25 mouse cellular contexts compared by ENCODE assay signal in genomic region chrX:35904352-35904751, GRCm38 (mm10). TPM values are rescaled to one million over a fixed set of nuclear protein-coding genes. Genes with fewer than 3 reads are reported as not detected.
DNase-seq lines count a peak whose midpoint lies in the region; ATAC-seq and TF ChIP-seq lines count a peak whose summit lies in the region.
"Had no signal": no experiment of that assay in that cellular context is flagged by ENCODE, and none has a peak within 500 bp of the region (broad histone marks: within the 10 kb centered on the region; RNA-seq: fewer than 3 reads in every experiment).

No protein-coding gene starts in this region.

- H3K4me1 ChIP-seq in heart, embryonic 13.5 days: no peaks in the 10 kb centered on the region
- no peaks in the 10 kb centered on the region for H3K4me1 ChIP-seq in heart, embryonic 11.5 days (ENCODE audit: control insufficient read depth, insufficient read depth, low read length)
- no peaks in the 10 kb centered on the region for H3K4me1 ChIP-seq in liver, postnatal 0 days (ENCODE audit: insufficient read depth)
- H3K4me1 ChIP-seq in liver, embryonic 11.5 days (replicated peaks; ENCODE audit: control insufficient read depth, insufficient read depth, low read length): no peaks in the 10 kb centered on the region
- H3K4me1 ChIP-seq: heart, embryonic 10.5 days; kidney, embryonic 15.5 days; limb, embryonic 12.5 days; liver, embryonic 15.5 days; neural tube, embryonic 15.5 days had no signal

- H3K27me3 ChIP-seq in heart, embryonic 13.5 days (replicated peaks): no peaks in the 10 kb centered on the region
- H3K27me3 ChIP-seq in heart, embryonic 11.5 days (ENCODE audit: control insufficient read depth, insufficient read depth, low read length): no peaks in the 10 kb centered on the region
- H3K27me3 ChIP-seq in liver, postnatal 0 days (ENCODE audit: insufficient read depth, low read length): no peaks in the 10 kb centered on the region
- no peaks in the 10 kb centered on the region for H3K27me3 ChIP-seq in liver, embryonic 11.5 days (replicated peaks; ENCODE audit: control insufficient read depth, insufficient read depth, low read length)
- H3K27me3 ChIP-seq: kidney, embryonic 15.5 days; limb, embryonic 12.5 days; liver, embryonic 15.5 days; neural tube, embryonic 15.5 days had no signal

- H3K4me3 ChIP-seq in heart, embryonic 13.5 days: no peak overlapping the region
- no peak overlapping the region for H3K4me3 ChIP-seq in heart, embryonic 11.5 days (ENCODE audit: low read depth, low read length)
- no peak overlapping the region for H3K4me3 ChIP-seq in liver, postnatal 0 days (ENCODE audit: low read depth, low read length)
- no peak overlapping the region for H3K4me3 ChIP-seq in liver, embryonic 11.5 days (ENCODE audit: low read depth, low read length)
- H3K4me3 ChIP-seq: heart, embryonic 10.5 days; kidney, embryonic 15.5 days; limb, embryonic 12.5 days; liver, embryonic 15.5 days; neural tube, embryonic 15.5 days had no signal

- no peaks in the 10 kb centered on the region for H3K36me3 ChIP-seq in heart, embryonic 13.5 days
- no peaks in the 10 kb centered on the region for H3K36me3 ChIP-seq in heart, embryonic 11.5 days (ENCODE audit: control insufficient read depth, insufficient read depth, low read length)
- H3K36me3 ChIP-seq in liver, postnatal 0 days (replicated peaks; ENCODE audit: insufficient read depth, low read length): no peaks in the 10 kb centered on the region
- no peaks in the 10 kb centered on the region for H3K36me3 ChIP-seq in liver, embryonic 11.5 days (ENCODE audit: control insufficient read depth, insufficient read depth, low read length)
- H3K36me3 ChIP-seq: heart, embryonic 10.5 days; kidney, embryonic 15.5 days; limb, embryonic 12.5 days; liver, embryonic 15.5 days; neural tube, embryonic 15.5 days had no signal

- no peak for DNase-seq in liver, postnatal 0 days
- DNase-seq in liver, embryonic 11.5 days (ENCODE audit: low spot score): no peak
- DNase-seq in induced T-regulatory cell, adult 2 months (ENCODE audit: low read depth): peak; percentile 47
- DNase-seq in ovary, postnatal 36 days (ENCODE audit: low spot score): no peak
- no peak for DNase-seq in right cerebral cortex, adult 18-20 months
- DNase-seq: adrenal gland, postnatal 36 days; cerebellum, adult 11-12 months; cerebellum, postnatal 14 days; forebrain, postnatal 0 days; kidney, postnatal 36 days; thymus, adult 2 months; thymus, postnatal 4 days had no signal

- no peak overlapping the region for H3K27ac ChIP-seq in heart, embryonic 13.5 days (replicated peaks)
- H3K27ac ChIP-seq in heart, embryonic 11.5 days (ENCODE audit: low read depth, low read length): no peak overlapping the region
- H3K27ac ChIP-seq in liver, postnatal 0 days (ENCODE audit: low read depth): no peak overlapping the region
- H3K27ac ChIP-seq in liver, embryonic 11.5 days (ENCODE audit: low read depth, low read length): no peak overlapping the region
- H3K27ac ChIP-seq: heart, embryonic 10.5 days; kidney, embryonic 15.5 days; limb, embryonic 12.5 days; liver, embryonic 15.5 days; macrophage; neural tube, embryonic 15.5 days; stomach, postnatal 0 days had no signal

- no peak for ATAC-seq in heart, embryonic 13.5 days (ENCODE audit: extremely low read depth, insufficient number of reproducible peaks, low FRiP score, low TSS enrichment)
- no peak for ATAC-seq in heart, embryonic 11.5 days (replicated peaks; ENCODE audit: insufficient number of reproducible peaks, low FRiP score, low TSS enrichment)
- ATAC-seq in liver, postnatal 0 days: no peak
- no peak for ATAC-seq in liver, embryonic 11.5 days (replicated peaks; ENCODE audit: low FRiP score)
- ATAC-seq: forebrain, postnatal 0 days; hindbrain, embryonic 16.5 days; intestine, postnatal 0 days; lung, postnatal 0 days had no signal

- peak overlapping the region; percentile 11; the same call in 1 of the 2 replicates for H3K4me2 ChIP-seq in heart, embryonic 13.5 days
- no peak overlapping the region for H3K4me2 ChIP-seq in heart, embryonic 11.5 days
- H3K4me2 ChIP-seq in liver, postnatal 0 days (ENCODE audit: low read depth, low read length): 0 out of 2 replicates have a peak overlapping the region, but pooled peaks have one; percentile 19
- H3K4me2 ChIP-seq in liver, embryonic 11.5 days: no peak overlapping the region
- H3K4me2 ChIP-seq: kidney, embryonic 15.5 days; limb, embryonic 12.5 days; liver, embryonic 15.5 days; midbrain, embryonic 11.5 days; neural tube, embryonic 15.5 days had no signal

- H3K9me3 ChIP-seq in heart, embryonic 13.5 days: no peaks in the 10 kb centered on the region
- H3K9me3 ChIP-seq in heart, embryonic 11.5 days (replicated peaks; ENCODE audit: control insufficient read depth, low read length): no peaks in the 10 kb centered on the region
- no peaks in the 10 kb centered on the region for H3K9me3 ChIP-seq in liver, postnatal 0 days (ENCODE audit: low read length)
- H3K9me3 ChIP-seq in liver, embryonic 11.5 days (ENCODE audit: control insufficient read depth, low read length): no peaks in the 10 kb centered on the region
- H3K9me3 ChIP-seq: heart, embryonic 10.5 days; kidney, embryonic 15.5 days; limb, embryonic 12.5 days; liver, embryonic 15.5 days; neural tube, embryonic 15.5 days had no signal

- WGBS in heart, embryonic 13.5 days: 43% methylated on average over 7 of the region's 7 CpGs
- 63% methylated on average over 7 of the region's 7 CpGs for WGBS in heart, embryonic 11.5 days (ENCODE audit: insufficient replicate concordance)
- WGBS in liver, postnatal 0 days (ENCODE audit: insufficient replicate concordance): 44% methylated on average over 7 of the region's 7 CpGs
- WGBS in liver, embryonic 11.5 days: 53% methylated on average over 7 of the region's 7 CpGs

- TF ChIP-seq CTCF in liver, postnatal 0 days (IDR thresholded peaks at IDR 0.05; ENCODE audit: low read depth): no peak

- no peak overlapping the region for H3K9ac ChIP-seq in heart, embryonic 13.5 days
- H3K9ac ChIP-seq in heart, embryonic 11.5 days (ENCODE audit: low read depth, low read length): no peak overlapping the region
- H3K9ac ChIP-seq in liver, postnatal 0 days (replicated peaks): no peak overlapping the region
- no peak overlapping the region for H3K9ac ChIP-seq in liver, embryonic 11.5 days (ENCODE audit: low read depth, low read length)
- H3K9ac ChIP-seq: forebrain, postnatal 0 days; kidney, embryonic 15.5 days; limb, embryonic 12.5 days; liver, embryonic 15.5 days; neural tube, embryonic 15.5 days had no signal

- TF ChIP-seq EP300 in liver, postnatal 0 days (IDR thresholded peaks at IDR 0.05; ENCODE audit: low read depth): no peak

RNA-seq across cellular contexts. Expression of gene Dock11, which starts 15.7 kb away (rescaled TPM):
- polyA plus RNA-seq in heart, embryonic 13.5 days (2015; fragmentation: Nextera tagmentation; extraction: Ambion mirVana): 6.0 and 7.2 TPM in 2 replicates
- polyA plus RNA-seq in heart, embryonic 11.5 days (2014; fragmentation: Nextera tagmentation; extraction: Ambion mirVana): 11.5 and 11.9 TPM in 2 replicates
- polyA plus RNA-seq in liver, postnatal 0 days (2015; fragmentation: Nextera tagmentation; extraction: Ambion mirVana): 1.5 and 1.7 TPM in 2 replicates
- polyA plus RNA-seq in liver, embryonic 11.5 days (2014; fragmentation: Nextera tagmentation; extraction: Ambion mirVana): 9.7 and 12.9 TPM in 2 replicates

Comparison
In these comparisons a context has a peak if more than half of its experiments do, and no peak if none do; other contexts are left out.
1. H3K4me2 ChIP-seq: peak in heart, embryonic 13.5 days (single experiment) and liver, postnatal 0 days (single experiment); none in heart, embryonic 11.5 days (single experiment) and liver, embryonic 11.5 days (single experiment).